Mouse (Mus musculus): ENCODE measurements around the gene Tead3.

The Tead3 gene

DNA sequence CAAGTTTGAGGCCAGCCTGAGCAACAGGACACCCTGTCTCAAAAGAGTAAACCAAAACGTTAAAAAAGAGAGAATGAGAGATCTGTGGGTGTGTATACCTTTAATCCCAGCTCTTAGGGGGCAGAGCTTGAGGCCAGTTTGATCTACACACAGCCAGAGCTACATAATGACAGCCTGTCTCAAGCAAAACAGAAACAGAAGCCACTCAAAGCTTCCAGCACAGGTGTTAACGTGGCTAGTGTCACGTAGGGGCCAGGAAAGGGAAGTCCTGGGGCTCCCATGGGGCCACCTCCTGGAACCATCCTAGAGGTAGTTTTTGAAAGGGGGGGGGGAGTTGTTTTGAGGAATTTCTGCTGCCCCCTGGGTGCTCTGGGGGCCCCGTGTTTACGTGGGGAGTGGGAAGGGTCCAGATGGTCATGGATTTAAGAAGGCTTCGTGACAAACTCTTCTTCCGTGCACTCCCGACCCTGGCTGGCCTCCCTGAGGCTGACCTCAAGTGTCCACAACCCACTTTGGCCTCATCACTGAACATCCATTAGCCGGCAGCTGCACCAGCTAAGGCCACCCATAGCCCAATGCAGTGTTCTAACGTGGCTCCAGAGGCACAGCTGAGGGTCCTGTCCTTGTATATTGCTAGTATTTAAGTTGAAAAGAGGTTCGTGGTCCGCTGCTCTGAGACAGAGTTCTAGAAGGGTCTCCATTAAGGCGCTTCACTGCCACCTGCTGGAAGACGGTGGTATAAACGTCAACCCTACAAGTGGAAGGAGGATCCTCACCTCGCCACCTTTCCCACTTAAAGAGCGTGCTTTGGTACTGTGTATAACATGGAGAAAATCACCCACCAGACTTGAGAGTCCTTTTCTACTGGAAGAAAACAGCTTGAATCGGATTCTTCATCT lies 42.1 kb downstream of the Tead3 start:
- peak; percentile 93 for DNase-seq (ENCODE audit: low read depth, low spot score)

- DNase-seq (ENCODE audit: low read depth, low spot score): no peak
Observed at GRCm38 (mm10) chr17:28305172-28305571, 45.4 kb downstream of the Tead3 start.

DNA sequence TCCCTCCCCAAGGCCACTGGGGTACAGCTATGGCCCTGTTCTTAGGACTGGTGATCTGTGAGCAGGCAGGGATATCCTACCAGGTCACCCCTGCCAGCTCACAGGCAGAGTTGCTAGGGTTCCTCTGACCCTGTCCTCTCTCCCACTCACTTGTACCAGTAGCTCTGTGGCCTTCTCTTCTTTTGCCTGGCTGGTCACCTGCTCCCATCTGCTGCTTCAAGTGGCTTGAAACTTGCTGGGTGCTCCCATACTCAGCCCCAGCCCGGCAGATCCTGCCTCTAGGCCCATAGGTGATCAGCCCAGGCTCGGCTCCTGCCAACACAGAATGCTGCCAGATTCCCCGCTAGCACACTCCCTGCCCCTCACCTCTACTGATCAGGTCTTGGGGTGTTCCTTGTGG lies 49.8 kb downstream of the Tead3 start:
- DNase-seq (ENCODE audit: low read depth, low spot score): no peak

- DNase-seq (ENCODE audit: low read depth, low spot score): no peak
Observed at GRCm38 (mm10) chr17:28300323-28300722, 50.3 kb downstream of the Tead3 start.

DNA sequence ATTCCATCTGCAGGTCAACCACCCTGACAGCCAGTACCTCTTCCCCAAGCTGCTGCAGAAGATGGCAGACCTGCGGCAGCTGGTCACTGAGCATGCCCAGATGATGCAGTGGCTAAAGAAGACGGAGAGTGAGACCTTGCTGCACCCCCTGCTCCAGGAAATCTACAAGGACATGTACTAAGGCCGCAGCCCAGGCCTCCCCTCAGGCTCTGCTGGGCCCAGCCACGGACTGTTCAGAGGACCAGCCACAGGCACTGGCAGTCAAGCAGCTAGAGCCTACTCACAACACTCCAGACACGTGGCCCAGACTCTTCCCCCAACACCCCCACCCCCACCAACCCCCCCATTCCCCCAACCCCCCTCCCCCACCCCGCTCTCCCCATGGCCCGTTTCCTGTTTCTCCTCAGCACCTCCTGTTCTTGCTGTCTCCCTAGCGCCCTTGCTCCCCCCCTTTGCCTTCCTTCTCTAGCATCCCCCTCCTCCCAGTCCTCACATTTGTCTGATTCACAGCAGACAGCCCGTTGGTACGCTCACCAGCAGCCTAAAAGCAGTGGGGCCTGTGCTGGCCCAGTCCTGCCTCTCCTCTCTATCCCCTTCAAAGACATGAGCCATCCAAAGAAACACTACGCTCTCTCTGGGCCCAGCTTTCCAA lies 50.8 kb downstream of the Tead3 start:
- DNase-seq (ENCODE audit: low read depth, low spot score): no peak

- DNase-seq (ENCODE audit: low read depth, low spot score): no peak
Observed at GRCm38 (mm10) chr17:28298888-28299287, 51.7 kb downstream of the Tead3 start.

DNA sequence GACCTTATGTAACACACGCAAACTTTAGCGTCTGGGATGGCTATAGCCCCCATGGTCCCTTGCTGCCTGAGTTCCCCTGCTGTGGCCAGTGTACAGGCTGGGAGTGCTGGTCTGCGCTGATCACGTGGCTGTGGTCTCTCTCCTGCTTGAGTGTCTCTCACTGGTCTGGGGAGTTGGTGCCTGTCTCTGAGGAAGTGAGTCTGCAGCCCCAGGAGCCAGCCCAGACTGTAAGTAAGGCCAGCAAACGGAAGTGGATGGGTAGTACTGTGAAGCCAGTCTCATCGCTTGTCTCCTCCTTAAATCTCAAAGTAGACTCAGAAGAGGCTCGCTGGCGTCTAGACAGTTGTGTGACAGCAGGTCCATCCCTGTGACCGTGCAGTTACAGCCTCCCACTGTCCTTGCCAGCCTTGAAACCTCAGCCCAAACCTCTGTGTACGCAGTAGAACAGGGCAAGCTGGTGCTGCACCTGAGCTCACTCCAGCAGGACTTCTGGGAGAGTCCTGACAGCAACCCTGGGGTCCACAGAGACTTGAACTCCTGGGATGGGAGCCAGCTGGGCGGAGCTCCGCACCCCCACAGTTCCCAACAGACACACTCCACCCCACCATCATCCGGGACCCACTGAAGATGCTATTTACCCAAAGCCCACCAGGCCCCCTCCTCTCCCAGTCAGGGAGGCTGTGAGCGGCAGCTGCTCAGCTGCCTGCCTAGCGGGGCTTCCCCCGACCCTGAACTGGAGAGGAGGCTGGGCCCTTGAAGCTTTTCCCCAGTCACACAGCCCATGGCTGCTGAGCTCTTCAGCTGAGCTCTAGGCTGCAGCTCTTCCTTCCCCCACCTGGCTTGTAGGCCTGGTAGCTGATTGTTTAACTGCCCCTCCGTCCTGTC lies 55.9 kb downstream of the Tead3 start:
- DNase-seq (ENCODE audit: low read depth, low spot score): peak; percentile 54

DNA sequence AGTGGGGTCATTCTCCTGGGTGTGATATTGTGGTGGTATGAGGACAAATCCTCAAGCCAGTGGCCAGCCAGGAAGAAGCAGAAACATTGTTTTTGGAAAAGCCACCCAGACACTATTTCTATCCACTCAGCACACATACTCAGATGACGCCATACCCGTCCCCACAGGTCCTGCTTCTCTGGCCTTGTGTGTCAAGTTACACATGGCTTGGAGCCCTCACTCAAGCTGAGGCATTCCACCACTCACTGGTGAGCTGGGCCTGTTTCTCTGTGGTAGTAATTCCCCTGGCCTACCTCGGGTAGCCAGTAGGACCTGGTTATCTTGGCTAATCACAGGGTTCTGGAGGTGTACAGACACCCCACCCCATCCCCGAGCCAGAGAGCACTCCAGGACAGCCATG lies 56.9 kb downstream of the Tead3 start:
- DNase-seq (ENCODE audit: low read depth, low spot score): no peak

DNA sequence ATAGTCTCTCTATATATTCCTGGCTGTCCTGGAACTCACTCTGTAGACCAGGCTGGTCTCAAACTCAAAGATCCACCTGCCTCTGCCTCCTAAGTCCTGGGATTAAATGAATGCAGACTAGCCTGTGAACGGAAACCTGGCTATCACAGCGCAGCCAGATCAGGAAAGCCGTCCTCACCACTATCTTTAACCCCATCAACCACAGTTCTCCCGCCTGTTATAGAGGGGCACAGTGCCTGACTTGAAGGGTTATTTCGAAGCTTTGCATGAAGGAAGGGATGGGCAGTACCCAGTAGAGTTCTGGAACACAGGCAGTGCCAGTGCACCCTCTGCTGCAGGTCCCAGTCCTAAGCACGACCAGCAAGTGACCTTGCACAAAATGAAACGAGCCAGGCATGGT lies 59.3 kb downstream of the Tead3 start:
- no peak for DNase-seq (ENCODE audit: low read depth, low spot score)

DNA sequence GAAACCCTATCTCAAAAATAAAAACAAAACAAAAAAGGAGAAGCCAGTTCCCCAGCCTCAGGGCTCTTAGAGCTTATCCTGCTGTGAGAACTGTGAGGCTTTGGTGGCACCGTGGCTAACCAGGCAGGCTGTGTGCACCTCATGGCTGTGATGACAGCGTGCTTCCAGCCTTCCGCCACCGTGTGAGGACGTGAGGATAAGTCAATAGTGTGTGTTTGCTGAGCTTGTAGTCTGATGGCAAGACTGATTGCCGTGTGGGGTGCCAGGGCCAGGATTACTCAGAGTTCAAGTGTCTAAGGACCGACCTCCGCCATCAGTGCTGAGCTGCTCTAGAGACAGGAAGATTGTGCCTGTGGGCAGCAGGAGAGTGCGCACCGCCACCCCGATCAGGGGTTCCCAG lies 59.9 kb downstream of the Tead3 start:
- no peak for DNase-seq (ENCODE audit: low read depth, low spot score)

- no peak for DNase-seq (ENCODE audit: low read depth, low spot score)
Observed at GRCm38 (mm10) chr17:28290262-28290661, 60.4 kb downstream of the Tead3 start.

GRCm38 (mm10) chr17:28287980-28288379 lies 62.6 kb downstream of the Tead3 start:
- peak; percentile 52 for DNase-seq (ENCODE audit: low read depth, low spot score)

DNA sequence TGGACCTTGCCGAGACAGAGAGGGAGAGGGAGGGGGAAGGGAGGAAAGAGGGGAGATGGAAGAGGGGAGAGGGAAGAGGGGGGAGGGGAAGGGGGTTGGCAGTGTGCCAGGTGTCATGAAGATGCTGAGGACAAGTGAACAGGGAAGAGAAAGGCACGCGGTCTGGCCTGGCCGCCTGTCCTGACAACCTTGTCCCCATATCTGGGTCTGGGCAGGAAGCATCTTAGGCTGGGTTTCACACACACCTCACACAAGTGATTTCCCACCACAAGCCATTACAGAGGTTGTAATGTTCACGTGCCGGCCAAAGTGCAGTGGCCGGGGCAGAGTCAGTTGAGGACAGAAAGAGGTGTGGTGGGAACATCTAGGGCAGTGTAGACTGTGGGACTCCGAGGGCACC lies 63.0 kb downstream of the Tead3 start:
- DNase-seq (ENCODE audit: low read depth, low spot score): no peak

GRCm38 (mm10) chr17:28286964-28287363 lies 63.7 kb downstream of the Tead3 start:
- DNase-seq (ENCODE audit: low read depth, low spot score): no peak

DNA sequence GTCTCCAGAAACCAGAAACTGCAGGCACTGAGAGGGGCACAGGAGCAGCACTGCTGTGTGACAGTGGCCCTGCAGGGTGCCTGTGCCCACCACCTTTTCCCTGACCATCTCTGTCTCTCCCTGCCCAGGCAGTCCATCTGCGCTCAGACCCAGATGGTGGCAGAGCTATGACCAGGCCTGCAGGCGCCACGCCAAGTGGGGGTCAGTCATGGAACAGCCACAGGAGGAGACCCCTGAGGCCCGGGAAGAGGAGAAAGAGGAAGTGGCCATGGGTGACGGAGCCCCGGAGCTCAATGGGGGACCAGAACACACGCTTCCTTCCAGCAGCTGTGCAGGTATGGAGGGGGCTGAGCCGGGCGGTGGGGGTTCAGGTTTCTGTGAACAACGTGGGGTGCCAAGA lies 64.5 kb downstream of the Tead3 start:
- DNase-seq (ENCODE audit: low read depth, low spot score): no peak

GRCm38 (mm10) chr17:28283199-28283598 lies 67.4 kb downstream of the Tead3 start:
- DNase-seq (ENCODE audit: low read depth, low spot score): no peak

DNA sequence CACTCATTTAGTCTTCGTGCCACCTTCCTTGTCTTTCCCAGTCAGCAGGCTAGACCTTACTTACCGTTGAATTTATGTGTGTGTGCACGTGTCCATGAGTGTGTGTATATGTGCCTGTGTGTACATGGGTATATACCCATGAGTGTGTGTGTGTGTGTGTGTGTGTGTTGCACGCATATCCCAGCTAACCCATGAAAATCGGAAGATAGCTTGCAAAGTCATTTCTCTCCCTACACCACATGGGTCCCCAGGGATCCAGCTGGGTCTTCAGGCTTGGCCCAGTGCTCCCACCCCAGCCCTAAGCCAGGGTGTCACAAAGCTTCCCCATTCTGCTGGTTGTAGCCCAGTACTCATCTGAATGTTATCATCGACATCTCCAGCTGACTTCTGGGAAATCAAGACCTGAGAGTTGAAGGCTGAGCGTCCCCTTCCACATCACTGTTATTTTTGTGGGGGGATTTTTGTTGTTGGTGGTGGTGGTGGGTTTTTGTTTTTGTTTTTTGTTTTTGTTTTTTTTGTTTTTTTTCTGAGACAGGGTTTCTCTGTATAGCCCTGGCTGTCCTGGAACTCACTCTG lies 68.7 kb downstream of the Tead3 start:
- no peak for DNase-seq (ENCODE audit: low read depth, low spot score)

Measured in brain, adult 2 months (tissue).